In the genomic region with DNA sequence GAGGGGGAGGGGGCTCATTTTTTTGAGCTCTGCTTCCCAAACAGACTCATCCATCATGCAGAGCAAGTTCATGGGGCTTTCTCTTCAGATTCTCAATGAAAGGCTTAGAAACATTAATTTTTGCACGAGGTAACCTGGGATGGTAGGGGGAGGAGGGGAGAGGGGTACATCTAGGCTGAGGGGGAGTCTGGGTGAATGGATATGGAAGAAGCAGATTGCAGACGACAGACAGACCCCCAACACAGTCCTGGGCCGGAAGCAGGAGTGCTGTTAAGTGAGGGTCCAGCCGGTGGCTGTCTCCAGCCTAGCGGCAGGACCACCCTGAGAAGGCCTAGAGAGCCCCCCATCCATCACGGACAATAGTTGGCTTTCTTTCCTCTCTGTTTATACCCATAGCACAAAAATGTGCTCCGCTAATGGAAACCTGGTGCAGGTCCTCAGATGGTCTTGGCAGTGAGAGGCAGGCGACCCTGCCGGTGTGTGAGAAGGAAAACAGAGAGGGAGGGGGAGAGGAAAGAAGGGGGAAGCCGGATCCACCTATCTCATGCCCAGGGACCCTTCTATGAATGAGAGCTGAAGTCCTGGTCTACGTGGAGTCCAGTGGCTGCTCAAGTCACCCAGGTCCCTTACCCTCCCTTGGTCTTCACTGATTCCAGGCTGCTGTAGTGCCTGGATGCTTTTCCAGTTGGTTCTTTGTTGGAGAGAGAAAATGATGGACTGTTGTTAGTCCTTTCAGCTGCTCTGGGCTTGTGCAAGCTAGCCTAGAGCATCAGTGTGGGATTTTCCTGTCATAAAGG, we compare ENCODE assay signal across 9 mouse cellular contexts.
DNase-seq lines count a peak whose midpoint lies in the region; ATAC-seq and TF ChIP-seq lines count a peak whose summit lies in the region.
"Had no signal": no experiment of that assay in that cellular context is flagged by ENCODE, and none has a peak within 500 bp of the region (broad histone marks: within the 10 kb centered on the region; RNA-seq: fewer than 3 reads in every experiment).

No protein-coding gene starts in this region.

- WGBS in hindbrain, embryonic 11.5 days: 5% methylated on average over 11 of the region's 11 CpGs
- WGBS in hindbrain, postnatal 0 days: 19% methylated on average over 11 of the region's 11 CpGs
- 8% methylated on average over 11 of the region's 11 CpGs for WGBS in hindbrain, embryonic 12.5 days
- WGBS in midbrain, embryonic 12.5 days: 15% methylated on average over 11 of the region's 11 CpGs

- no peaks in the 10 kb centered on the region for H3K36me3 ChIP-seq in hindbrain, embryonic 11.5 days (ENCODE audit: control insufficient read depth, insufficient read depth, low read length)
- H3K36me3 ChIP-seq in hindbrain, postnatal 0 days (ENCODE audit: insufficient read depth, low read length): no peaks in the 10 kb centered on the region
- no peaks in the 10 kb centered on the region for H3K36me3 ChIP-seq in hindbrain, embryonic 12.5 days
- no peaks in the 10 kb centered on the region for H3K36me3 ChIP-seq in midbrain, embryonic 12.5 days

- peaks cover 7% of the 10 kb centered on the region for H3K4me1 ChIP-seq in hindbrain, embryonic 11.5 days (replicated peaks; ENCODE audit: control insufficient read depth, insufficient read depth, low read length)
- peaks cover 9% of the 10 kb centered on the region; the same call in 1 of the 2 replicates for H3K4me1 ChIP-seq in hindbrain, postnatal 0 days (ENCODE audit: insufficient read depth, low read length)
- peaks cover 30% of the 10 kb centered on the region for H3K4me1 ChIP-seq in hindbrain, embryonic 12.5 days
- H3K4me1 ChIP-seq in midbrain, embryonic 12.5 days: peaks cover 29% of the 10 kb centered on the region

- H3K9ac ChIP-seq in hindbrain, embryonic 11.5 days (ENCODE audit: low read depth, low read length): no peak overlapping the region
- no peak overlapping the region for H3K9ac ChIP-seq in hindbrain, postnatal 0 days (replicated peaks; ENCODE audit: low read length)
- no peak overlapping the region for H3K9ac ChIP-seq in hindbrain, embryonic 12.5 days
- no peak overlapping the region for H3K9ac ChIP-seq in midbrain, embryonic 12.5 days (replicated peaks)

- H3K4me3 ChIP-seq in hindbrain, embryonic 11.5 days (ENCODE audit: low read depth, low read length): no peak overlapping the region
- H3K4me3 ChIP-seq in hindbrain, postnatal 0 days (ENCODE audit: low read length): no peak overlapping the region
- H3K4me3 ChIP-seq in hindbrain, embryonic 12.5 days: no peak overlapping the region
- H3K4me3 ChIP-seq in midbrain, embryonic 12.5 days: no peak overlapping the region

- H3K27ac ChIP-seq in hindbrain, embryonic 11.5 days (ENCODE audit: low read depth, low read length): peak overlapping the region; percentile 25
- H3K27ac ChIP-seq in hindbrain, postnatal 0 days: no peak overlapping the region
- H3K27ac ChIP-seq in hindbrain, embryonic 12.5 days: peak overlapping the region; percentile 62
- no peak overlapping the region for H3K27ac ChIP-seq in midbrain, embryonic 12.5 days (replicated peaks)

- peak; percentile 54 for DNase-seq in hindbrain, embryonic 11.5 days (ENCODE audit: low spot score)
- no peak for DNase-seq in hindbrain, postnatal 0 days (ENCODE audit: low spot score)
- DNase-seq in embryo, embryonic 11 days: peak; percentile 78
- DNase-seq in frontal cortex, postnatal 14 days (ENCODE audit: low spot score in 2 of 2): no peak
- no peak for DNase-seq in layer of hippocampus, adult 9-10 months (ENCODE audit: low spot score)
- no peak for DNase-seq in liver
- DNase-seq: thymus, postnatal 36 days had no signal

- peak; percentile 46 for ATAC-seq in hindbrain, embryonic 11.5 days (ENCODE audit: low FRiP score)
- no peak for ATAC-seq in hindbrain, postnatal 0 days
- no peak for ATAC-seq in hindbrain, embryonic 12.5 days (ENCODE audit: low FRiP score)
- ATAC-seq in midbrain, embryonic 12.5 days (ENCODE audit: low FRiP score, low read depth): no peak

- no peaks in the 10 kb centered on the region for H3K9me3 ChIP-seq in hindbrain, embryonic 11.5 days (ENCODE audit: control insufficient read depth, low read length)
- H3K9me3 ChIP-seq in hindbrain, postnatal 0 days (ENCODE audit: low read length): no peaks in the 10 kb centered on the region
- no peaks in the 10 kb centered on the region for H3K9me3 ChIP-seq in hindbrain, embryonic 12.5 days (replicated peaks)
- H3K9me3 ChIP-seq in midbrain, embryonic 12.5 days: no peaks in the 10 kb centered on the region

- H3K4me2 ChIP-seq in hindbrain, embryonic 11.5 days (replicated peaks; ENCODE audit: low read depth, low read length): peak overlapping the region; percentile 0; the same call in 1 of the 2 replicates
- no peak overlapping the region; the same call in 1 of the 2 replicates for H3K4me2 ChIP-seq in hindbrain, postnatal 0 days (ENCODE audit: low read depth, low read length)
- H3K4me2 ChIP-seq in hindbrain, embryonic 12.5 days (replicated peaks): peak overlapping the region; percentile 34
- peak overlapping the region; percentile 35 for H3K4me2 ChIP-seq in midbrain, embryonic 12.5 days (replicated peaks)

- no peaks in the 10 kb centered on the region for H3K27me3 ChIP-seq in hindbrain, embryonic 11.5 days (ENCODE audit: control insufficient read depth, insufficient read depth, low read length)
- no peaks in the 10 kb centered on the region; the same call in 1 of the 2 replicates for H3K27me3 ChIP-seq in hindbrain, postnatal 0 days (ENCODE audit: insufficient read depth, low read length)
- peaks cover 5% of the 10 kb centered on the region; the same call in 1 of the 2 replicates for H3K27me3 ChIP-seq in hindbrain, embryonic 12.5 days
- H3K27me3 ChIP-seq in midbrain, embryonic 12.5 days: peaks cover 14% of the 10 kb centered on the region; the same call in 1 of the 2 replicates

- TF ChIP-seq CTCF in hindbrain, postnatal 0 days (IDR thresholded peaks at IDR 0.05; ENCODE audit: low read depth): no peak

Comparison
In these comparisons a context has a peak if more than half of its experiments do, and no peak if none do; other contexts are left out.
1. DNase-seq: peak in hindbrain, embryonic 11.5 days (single experiment) and embryo, embryonic 11 days (single experiment); none in hindbrain, postnatal 0 days (single experiment), frontal cortex, postnatal 14 days (0 of 2), layer of hippocampus, adult 9-10 months (single experiment) and liver (single experiment).
2. H3K27ac ChIP-seq: peak in hindbrain, embryonic 11.5 days (single experiment) and hindbrain, embryonic 12.5 days (single experiment); none in hindbrain, postnatal 0 days (single experiment) and midbrain, embryonic 12.5 days (single experiment).